Mouse (Mus musculus) embryonic fibroblast, embryonic 13.5 days (primary cell): ENCODE data around the gene Nckap5. TPM values are rescaled to one million over a fixed set of nuclear protein-coding genes. Genes with fewer than 3 reads are reported as not detected.

Experiments
- H3K27ac ChIP-seq: 2 replicates; pipeline ENCODE4 v1.5.1; 2012; ENCODE audit warnings: low read length, control low read depth, inconsistent platforms; ENCODE audit not compliant: insufficient read depth
- H3K4me1 ChIP-seq: 2 replicates; pipeline ENCODE4 v1.6.1; 2011; ENCODE audit warnings: low read length; ENCODE audit not compliant: control insufficient read depth, insufficient read depth
- H3K4me3 ChIP-seq: 2 replicates; pipeline ENCODE4 v1.5.1; 2011; ENCODE audit warnings: mild to moderate bottlenecking, control low read depth, low read length; ENCODE audit not compliant: insufficient read depth
- CTCF ChIP-seq: IDR thresholded peaks from 2 replicates; pipeline ENCODE4 v1.5.1; 2011; ENCODE audit warnings: mild to moderate bottlenecking, control low read depth, low read length, moderate library complexity, borderline replicate concordance; ENCODE audit not compliant: insufficient read depth
- POLR2A ChIP-seq: IDR thresholded peaks from 2 replicates; pipeline ENCODE4 v1.6.1; 2011; ENCODE audit warnings: low read depth, mild to moderate bottlenecking, control low read depth, low read length, moderate library complexity
- polyA plus RNA-seq: library from polyadenylated mRNA; stranded (reverse); fragments of >200 nt; gene quantifications from 2 replicates; pipeline ENCODE4 v1.2.4, GENCODE M21; 2011; ENCODE audit warnings: low read depth; ENCODE audit not compliant: missing spikeins, insufficient read length

Gene Nckap5
- polyA plus RNA-seq, 1 experiment = 1.7 TPM

GRCm38 (mm10) chr1:126677280-126677679 is 153.3 kb downstream of the Nckap5 start:
- no peaks in the 10 kb centered on the region for H3K4me1 ChIP-seq
- no peak overlapping the region for H3K27ac ChIP-seq
- H3K4me3 ChIP-seq = no peak overlapping the region
- TF ChIP-seq CTCF (no peak), POLR2A (no peak)

- no peaks in the 10 kb centered on the region for H3K4me1 ChIP-seq
- H3K27ac ChIP-seq = no peak overlapping the region
- no peak for TF ChIP-seq CTCF
- no peak overlapping the region for H3K4me3 ChIP-seq
Measured at GRCm38 (mm10) chr1:126676769-126677168, 153.8 kb downstream of the Nckap5 start.

- Histone ChIP-seq H3K4me3 (no peak overlapping the region), H3K27ac (no peak overlapping the region), H3K4me1 (no peaks in the 10 kb centered on the region)
- TF ChIP-seq POLR2A = no peak
- TF ChIP-seq CTCF = no peak
Measured at GRCm38 (mm10) chr1:126675142-126675541, 155.5 kb downstream of the Nckap5 start.

- H3K4me1 ChIP-seq = no peaks in the 10 kb centered on the region
- TF ChIP-seq POLR2A = no peak
- no peak for TF ChIP-seq CTCF
Measured at GRCm38 (mm10) chr1:126673238-126673637, 157.4 kb downstream of the Nckap5 start.

DNA sequence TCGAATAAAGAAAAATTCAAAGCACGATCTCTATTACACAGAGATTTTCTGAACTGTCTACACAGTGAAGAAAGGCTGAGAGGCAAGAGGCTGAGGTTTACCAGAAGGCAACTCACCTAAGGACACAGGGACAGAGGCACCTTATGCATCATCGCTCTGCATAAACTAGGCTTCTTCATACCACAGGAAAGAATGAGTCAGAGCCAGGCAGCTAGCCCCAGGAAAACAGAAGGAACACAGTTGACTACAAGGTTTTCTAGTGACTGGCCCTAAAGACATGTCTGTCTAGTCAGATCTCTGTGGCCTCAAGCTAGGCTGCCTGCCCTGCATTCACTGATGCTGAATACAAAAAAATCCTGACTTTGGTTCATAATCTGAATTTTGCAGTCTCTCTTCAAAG is 160.1 kb downstream of the Nckap5 start:
- Histone ChIP-seq H3K4me1 (no peaks in the 10 kb centered on the region), H3K4me3 (no peak overlapping the region), H3K27ac (no peak overlapping the region)
- no peak for TF ChIP-seq POLR2A
- TF ChIP-seq CTCF = no peak

More at GRCm38 (mm10) chr1:126673238-126673637, 157.4 kb downstream of the Nckap5 start:
- H3K27ac ChIP-seq = no peak overlapping the region
- H3K4me3 ChIP-seq = no peak overlapping the region

DNA sequence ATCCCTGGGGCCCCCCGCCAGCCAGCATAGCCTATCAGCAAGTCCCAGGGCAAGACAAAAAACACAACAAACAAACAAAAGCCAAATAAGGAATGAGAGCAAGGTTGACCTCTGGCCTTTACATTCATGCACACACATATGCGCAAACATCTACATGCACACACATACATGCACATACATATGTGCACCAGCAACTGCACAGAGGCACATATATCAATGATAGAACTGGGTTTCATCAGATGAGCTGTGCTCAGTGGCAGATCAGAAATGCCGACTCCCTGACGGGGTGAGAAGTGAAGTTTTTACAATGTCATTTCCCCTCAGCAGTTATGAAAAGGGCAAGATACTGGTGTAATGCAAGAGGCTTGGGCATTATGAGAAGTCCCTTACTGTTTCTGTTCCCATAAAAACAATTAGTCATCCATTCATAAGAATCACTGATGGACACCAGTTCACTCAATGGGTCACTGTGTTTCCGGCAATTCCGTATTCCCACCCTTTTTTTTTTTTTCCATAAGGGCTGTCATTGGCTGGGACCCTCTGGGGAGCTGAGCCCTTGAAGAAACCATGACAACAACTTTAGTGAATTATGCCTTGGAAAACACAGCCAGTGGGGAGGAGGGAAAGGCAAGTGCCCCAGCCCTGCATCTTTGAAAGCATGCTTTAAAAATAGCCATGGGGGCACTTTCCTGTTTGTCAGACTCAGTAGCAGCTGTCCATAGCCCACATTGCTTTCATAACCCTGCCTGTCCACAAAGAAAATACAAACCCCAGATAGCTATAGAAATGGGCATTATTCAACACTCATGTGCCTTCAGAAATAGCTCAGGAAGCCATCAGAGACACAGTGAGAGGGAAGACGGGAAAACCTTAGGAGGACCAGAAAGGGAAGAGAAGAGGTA is 170.2 kb downstream of the Nckap5 start:
- H3K4me1 ChIP-seq = no peaks in the 10 kb centered on the region; the same call in 1 of the 2 replicates
- no peak for TF ChIP-seq CTCF
- TF ChIP-seq POLR2A = no peak
- no peak overlapping the region for H3K27ac ChIP-seq
- no peak overlapping the region for H3K4me3 ChIP-seq

DNA sequence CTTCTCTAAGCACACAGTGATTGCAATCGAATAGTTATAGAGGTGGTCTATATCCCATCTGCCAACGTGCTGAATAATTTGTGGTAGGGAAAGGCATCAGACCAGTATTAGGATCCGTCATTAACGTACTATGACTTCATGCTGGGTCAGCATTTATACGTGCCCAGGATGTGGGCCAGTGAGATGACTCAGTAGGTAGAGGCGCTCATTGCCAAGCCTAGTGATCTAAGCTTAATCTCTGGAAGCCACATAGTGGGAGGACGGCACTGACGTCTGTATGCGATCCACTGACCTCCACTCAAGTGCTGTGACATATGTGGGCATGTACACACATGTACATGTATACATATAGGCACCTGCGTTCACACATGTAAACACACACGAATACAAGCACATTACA is 171.9 kb downstream of the Nckap5 start:
- H3K4me1 ChIP-seq = no peaks in the 10 kb centered on the region; the same call in 1 of the 2 replicates
- no peak overlapping the region for H3K27ac ChIP-seq
- H3K4me3 ChIP-seq = no peak overlapping the region
- TF ChIP-seq POLR2A (no peak), CTCF (no peak)

- H3K27ac ChIP-seq = no peak overlapping the region
- no peak overlapping the region for H3K4me3 ChIP-seq
- no peaks in the 10 kb centered on the region; the same call in 1 of the 2 replicates for H3K4me1 ChIP-seq
- TF ChIP-seq CTCF = no peak
- no peak for TF ChIP-seq POLR2A
Measured at GRCm38 (mm10) chr1:126656246-126656645, 174.4 kb downstream of the Nckap5 start.

GRCm38 (mm10) chr1:126652085-126652484 is 178.5 kb downstream of the Nckap5 start:
- TF ChIP-seq CTCF = no peak
- no peak for TF ChIP-seq POLR2A

DNA sequence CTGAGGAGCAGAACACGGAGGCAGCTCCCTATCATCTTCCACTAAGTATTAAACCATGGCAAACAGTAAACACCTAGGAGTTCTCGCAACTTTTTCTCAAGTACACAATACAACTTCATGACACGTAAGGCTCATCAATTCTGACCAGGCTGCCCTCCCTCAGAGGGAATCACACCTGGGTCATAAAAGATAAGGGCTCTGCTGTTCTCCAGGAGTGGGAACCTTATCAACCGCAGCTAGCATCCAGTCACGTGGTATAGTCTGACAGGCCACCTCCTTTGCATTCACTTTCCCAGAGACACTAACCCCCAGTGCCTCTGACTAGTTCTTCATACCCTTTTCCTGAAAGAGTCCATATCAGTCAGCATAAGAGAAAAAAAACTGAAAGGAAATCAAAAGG is 179.8 kb downstream of the Nckap5 start:
- Histone ChIP-seq H3K27ac (no peak overlapping the region), H3K4me1 (no peaks in the 10 kb centered on the region), H3K4me3 (no peak overlapping the region)
- TF ChIP-seq CTCF (no peak), POLR2A (no peak)

More at GRCm38 (mm10) chr1:126652085-126652484, 178.5 kb downstream of the Nckap5 start:
- H3K4me1 ChIP-seq = no peaks in the 10 kb centered on the region; the same call in 1 of the 2 replicates
- H3K4me3 ChIP-seq = no peak overlapping the region
- no peak overlapping the region for H3K27ac ChIP-seq
